Mouse (Mus musculus) kidney, embryonic 14.5 days (tissue): ENCODE results near the gene Ahrr. TPM values are rescaled to one million over a fixed set of nuclear protein-coding genes. Genes with fewer than 3 reads are reported as not detected.

Experiments
- ATAC-seq: fragments of 200-750 bp; cut with Nextera tagmentation; 2 replicates; pipeline ENCODE4 v1.8.0; 2017; ENCODE audit warnings: moderate number of reproducible peaks, mild to moderate bottlenecking, moderate TSS enrichment, moderate library complexity; ENCODE audit not compliant: low FRiP score, low TSS enrichment
- H3K27ac ChIP-seq: fragments of 300-500 bp; sonication (generic); 2 replicates; pipeline ENCODE4 v1.5.1; 2014; ENCODE audit warnings: low read depth, mild to moderate bottlenecking, low read length, moderate library complexity, mixed read lengths
- H3K27me3 ChIP-seq: fragments of 300-500 bp; sonication (generic); 2 replicates; pipeline ENCODE4 v1.6.1; 2014; ENCODE audit warnings: mild to moderate bottlenecking, low read length; ENCODE audit not compliant: control insufficient read depth, insufficient read depth
- H3K36me3 ChIP-seq: fragments of 300-500 bp; sonication (generic); 2 replicates; pipeline ENCODE4 v1.6.1; 2014; ENCODE audit warnings: low read length, mixed read lengths; ENCODE audit not compliant: control insufficient read depth, insufficient read depth
- H3K4me1 ChIP-seq: fragments of 300-500 bp; sonication (generic); 2 replicates; pipeline ENCODE4 v1.6.1; 2014; ENCODE audit warnings: low read length, mixed read lengths; ENCODE audit not compliant: control insufficient read depth, insufficient read depth
- H3K4me2 ChIP-seq: fragments of 300-500 bp; sonication (generic); replicated peaks from 2 replicates; pipeline ENCODE4 v1.6.1; 2014; ENCODE audit warnings: low read depth, mild to moderate bottlenecking, low read length
- H3K4me3 ChIP-seq: fragments of 300-500 bp; sonication (generic); 2 replicates; pipeline ENCODE4 v1.5.1; 2014; ENCODE audit warnings: mild to moderate bottlenecking, low read length
- H3K9ac ChIP-seq: fragments of 300-500 bp; sonication (generic); 2 replicates; pipeline ENCODE4 v1.6.1; 2014; ENCODE audit warnings: low read depth, mild to moderate bottlenecking, low read length, moderate library complexity
- H3K9me3 ChIP-seq: fragments of 300-500 bp; sonication (generic); 2 replicates; pipeline ENCODE4 v1.6.1; 2016; ENCODE audit warnings: low read length; ENCODE audit not compliant: control insufficient read depth
- WGBS: fragments of 180-500 bp; shearing (Covaris S2); extraction: QIAGEN DNeasy Blood & Tissue Kit; methylation state at CpG from one replicate; pipeline ENCODE4 v1.1.7; 2014; 5-methylcytosine and 5-hydroxymethylcytosine counted together
- polyA plus RNA-seq: library from polyadenylated mRNA; unstranded; fragments of >200 nt; fragmentation: Nextera tagmentation; extraction: Ambion mirVana; gene quantifications from 2 replicates; pipeline ENCODE4 v1.2.1, GENCODE M21; 2014

The Ahrr gene
- polyA plus RNA-seq, 1 experiment from 2014 or later, result 0.65 TPM

GRCm38 (mm10) chr13:74259460-74260230, 32.5 kb downstream of the Ahrr start:
- no peaks in the 10 kb centered on the region for H3K27me3 ChIP-seq
- H3K9me3 ChIP-seq, result no peaks in the 10 kb centered on the region
- 2% methylated on average over 35 of the region's 35 CpGs for WGBS
- H3K4me2 ChIP-seq, result peak overlapping the region; percentile 83
- H3K36me3 ChIP-seq, result no peaks in the 10 kb centered on the region
- ATAC-seq, result peak; percentile 91
- H3K4me3 ChIP-seq, result peak overlapping the region; percentile 45
- peak overlapping the region; percentile 56 for H3K9ac ChIP-seq
- no peak overlapping the region for H3K27ac ChIP-seq
- peaks cover 3% of the 10 kb centered on the region; the same call in 1 of the 2 replicates for H3K4me1 ChIP-seq

GRCm38 (mm10) chr13:74246494-74246893, 45.6 kb downstream of the Ahrr start:
- Histone ChIP-seq H3K36me3 (no peaks in the 10 kb centered on the region), H3K9ac (no peak overlapping the region), H3K27ac (no peak overlapping the region), H3K4me3 (no peak overlapping the region), H3K27me3 (no peaks in the 10 kb centered on the region; the same call in 1 of the 2 replicates), H3K4me2 (no peak overlapping the region), H3K4me1 (no peaks in the 10 kb centered on the region), H3K9me3 (no peaks in the 10 kb centered on the region)
- no peak for ATAC-seq

- Histone ChIP-seq H3K4me2 (0 out of 2 replicates have a peak overlapping the region, but pooled peaks have one; percentile 1), H3K4me1 (no peaks in the 10 kb centered on the region), H3K4me3 (no peak overlapping the region), H3K9ac (no peak overlapping the region), H3K27me3 (no peaks in the 10 kb centered on the region; the same call in 1 of the 2 replicates), H3K36me3 (no peaks in the 10 kb centered on the region), H3K27ac (no peak overlapping the region), H3K9me3 (no peaks in the 10 kb centered on the region)
- ATAC-seq, result no peak; the same call in 1 of the 2 replicates
- WGBS, result 70% methylated on average over 4 of the region's 4 CpGs
These were observed 46.3 kb downstream of the Ahrr start for GRCm38 (mm10) chr13:74245899-74246231.

GRCm38 (mm10) chr13:74245214-74245898, 46.8 kb downstream of the Ahrr start:
- H3K36me3 ChIP-seq, result no peaks in the 10 kb centered on the region
- 0 out of 2 replicates have a peak overlapping the region, but pooled peaks have one; percentile 1 for H3K4me2 ChIP-seq
- no peak overlapping the region for H3K4me3 ChIP-seq
- no peak overlapping the region for H3K27ac ChIP-seq
- H3K9me3 ChIP-seq, result no peaks in the 10 kb centered on the region
- WGBS, result 33% methylated on average over 17 of the region's 17 CpGs
- ATAC-seq, result peak; percentile 92
- H3K4me1 ChIP-seq, result no peaks in the 10 kb centered on the region
- H3K9ac ChIP-seq, result no peak overlapping the region
- no peaks in the 10 kb centered on the region; the same call in 1 of the 2 replicates for H3K27me3 ChIP-seq

GRCm38 (mm10) chr13:74237574-74237973, 54.6 kb downstream of the Ahrr start:
- Histone ChIP-seq H3K9ac (no peak overlapping the region), H3K27me3 (peaks cover 3% of the 10 kb centered on the region; the same call in 1 of the 2 replicates), H3K27ac (no peak overlapping the region), H3K4me3 (no peak overlapping the region), H3K9me3 (no peaks in the 10 kb centered on the region), H3K4me2 (no peak overlapping the region), H3K36me3 (no peaks in the 10 kb centered on the region), H3K4me1 (no peaks in the 10 kb centered on the region)
- WGBS, result 68% methylated on average over 7 of the region's 7 CpGs
- no peak for ATAC-seq

GRCm38 (mm10) chr13:74220659-74221058, 71.5 kb downstream of the Ahrr start:
- WGBS, result 35% methylated on average over 1 of the region's 1 CpGs
- Histone ChIP-seq H3K4me3 (no peak overlapping the region), H3K36me3 (no peaks in the 10 kb centered on the region), H3K4me2 (no peak overlapping the region), H3K9ac (no peak overlapping the region), H3K27ac (no peak overlapping the region), H3K4me1 (no peaks in the 10 kb centered on the region), H3K9me3 (no peaks in the 10 kb centered on the region), H3K27me3 (no peaks in the 10 kb centered on the region)
- ATAC-seq, result no peak

- no peak for ATAC-seq
- no peak overlapping the region for H3K4me3 ChIP-seq
- 79% methylated on average over 3 of the region's 3 CpGs for WGBS
- H3K4me2 ChIP-seq, result no peak overlapping the region
- H3K9me3 ChIP-seq, result no peaks in the 10 kb centered on the region
- no peaks in the 10 kb centered on the region for H3K4me1 ChIP-seq
- H3K9ac ChIP-seq, result no peak overlapping the region
- no peaks in the 10 kb centered on the region for H3K27me3 ChIP-seq
- no peak overlapping the region for H3K27ac ChIP-seq
- no peaks in the 10 kb centered on the region for H3K36me3 ChIP-seq
These were observed 73.7 kb downstream of the Ahrr start for GRCm38 (mm10) chr13:74218441-74218840.

GRCm38 (mm10) chr13:74208986-74209345, 83.2 kb downstream of the Ahrr start:
- no peak for ATAC-seq

More at GRCm38 (mm10) chr13:74208986-74209345, 83.2 kb downstream of the Ahrr start:
- peak overlapping the region; percentile 90 for H3K4me2 ChIP-seq
- peak overlapping the region; percentile 83 for H3K4me3 ChIP-seq
- no peaks in the 10 kb centered on the region; the same call in 1 of the 2 replicates for H3K27me3 ChIP-seq
- no peaks in the 10 kb centered on the region for H3K9me3 ChIP-seq
- H3K4me1 ChIP-seq, result peaks cover 10% of the 10 kb centered on the region; the same call in 1 of the 2 replicates
- peak overlapping the region; percentile 78 for H3K9ac ChIP-seq
- 24% methylated on average over 12 of the region's 12 CpGs for WGBS
- peaks cover 13% of the 10 kb centered on the region for H3K36me3 ChIP-seq
- peak overlapping the region; percentile 90 for H3K27ac ChIP-seq
